ENCODE assay signal across 35 mouse cellular contexts in genomic region chr1:164073803-164074202, GRCm38 (mm10). TPM values are rescaled to one million over a fixed set of nuclear protein-coding genes. Genes with fewer than 3 reads are reported as not detected.
DNase-seq lines count a peak whose midpoint lies in the region; ATAC-seq and TF ChIP-seq lines count a peak whose summit lies in the region.
"Had no signal": no experiment of that assay in that cellular context is flagged by ENCODE, and none has a peak within 500 bp of the region (broad histone marks: within the 10 kb centered on the region; RNA-seq: fewer than 3 reads in every experiment).

No protein-coding gene starts in this region.

- no peak for TF ChIP-seq EP300 in heart, adult 2 months (IDR thresholded peaks at IDR 0.05; ENCODE audit: insufficient read depth, low read depth, low read length)

- no peak for TF ChIP-seq CTCF in heart, adult 2 months (IDR thresholded peaks at IDR 0.05)
- TF ChIP-seq CTCF in thymus, adult 2 months (IDR thresholded peaks at IDR 0.05; ENCODE audit: borderline replicate concordance, control insufficient read depth, extremely low read depth, insufficient read depth, low read length, poor library complexity), result no peak
- TF ChIP-seq CTCF in bone marrow, adult 2 months (IDR thresholded peaks at IDR 0.05; ENCODE audit: control insufficient read depth, insufficient read depth, low read length), result no peak

- 57% methylated on average over 7 of the region's 7 CpGs for WGBS in heart, embryonic 16.5 days
- 63% methylated on average over 7 of the region's 7 CpGs for WGBS in heart, adult 2 months
- 3% methylated on average over 7 of the region's 7 CpGs for WGBS in thymus, adult 2 months
- WGBS in bone marrow, adult 2 months, result 3% methylated on average over 7 of the region's 7 CpGs

- H3K27ac ChIP-seq in heart, embryonic 16.5 days (ENCODE audit: low read length), result peak overlapping the region; percentile 7; the same call in 1 of the 2 replicates
- H3K27ac ChIP-seq in heart, adult 2 months, result no peak overlapping the region
- peak overlapping the region; percentile 47; the same call in 1 of the 2 replicates for H3K27ac ChIP-seq in thymus, adult 2 months (ENCODE audit: control insufficient read depth, insufficient read depth, low read length)
- peak overlapping the region; percentile 45; the same call in 1 of the 2 replicates for H3K27ac ChIP-seq in bone marrow, adult 2 months (ENCODE audit: control insufficient read depth, insufficient read depth, low read depth, low read length, poor library complexity)
- H3K27ac ChIP-seq: embryonic facial prominence, embryonic 13.5 days; forebrain, embryonic 10.5 days; gastrocnemius, adult 2 months; heart, embryonic 10.5 days; heart, embryonic 15.5 days; hindbrain, embryonic 13.5 days; limb, embryonic 12.5 days; liver, embryonic 14.5 days; lung, embryonic 15.5 days; midbrain, embryonic 12.5 days; neural tube, embryonic 13.5 days; stomach, embryonic 15.5 days had no signal

- no peaks in the 10 kb centered on the region for H3K36me3 ChIP-seq in heart, embryonic 16.5 days (ENCODE audit: control insufficient read depth, insufficient read depth)
- no peaks in the 10 kb centered on the region for H3K36me3 ChIP-seq in heart, adult 2 months (ENCODE audit: control insufficient read depth, insufficient read depth, low read length)
- peaks cover 33% of the 10 kb centered on the region for H3K36me3 ChIP-seq in thymus, adult 2 months (ENCODE audit: control insufficient read depth, insufficient read depth, low read length)
- H3K36me3 ChIP-seq: embryonic facial prominence, embryonic 13.5 days; forebrain, embryonic 10.5 days; heart, embryonic 10.5 days; heart, embryonic 15.5 days; hindbrain, embryonic 13.5 days; limb, embryonic 12.5 days; lung, embryonic 15.5 days; midbrain, embryonic 12.5 days; neural tube, embryonic 13.5 days; stomach, embryonic 15.5 days had no signal

- H3K4me1 ChIP-seq in heart, embryonic 16.5 days (ENCODE audit: control insufficient read depth, insufficient read depth, low read length), result no peaks in the 10 kb centered on the region
- H3K4me1 ChIP-seq in heart, adult 2 months (ENCODE audit: control insufficient read depth, insufficient read depth, low read length), result no peaks in the 10 kb centered on the region
- H3K4me1 ChIP-seq in thymus, adult 2 months (replicated peaks; ENCODE audit: control insufficient read depth, insufficient read depth, low read length), result peaks cover 36% of the 10 kb centered on the region
- peaks cover 18% of the 10 kb centered on the region for H3K4me1 ChIP-seq in bone marrow, adult 2 months (ENCODE audit: control insufficient read depth, insufficient read depth, low read length)
- H3K4me1 ChIP-seq: embryonic facial prominence, embryonic 13.5 days; forebrain, embryonic 10.5 days; heart, embryonic 10.5 days; heart, embryonic 15.5 days; hindbrain, embryonic 13.5 days; limb, embryonic 12.5 days; lung, embryonic 15.5 days; midbrain, embryonic 12.5 days; neural tube, embryonic 13.5 days; stomach, embryonic 15.5 days had no signal

- no peak overlapping the region for H3K9ac ChIP-seq in heart, embryonic 16.5 days (ENCODE audit: low read length)
- no peak overlapping the region for H3K9ac ChIP-seq in heart, adult 2 months (ENCODE audit: low read depth, low read length)
- H3K9ac ChIP-seq: embryonic facial prominence, embryonic 13.5 days; heart, embryonic 15.5 days; hindbrain, embryonic 13.5 days; limb, embryonic 12.5 days; liver, embryonic 14.5 days; lung, embryonic 15.5 days; midbrain, embryonic 12.5 days; neural tube, embryonic 13.5 days; stomach, embryonic 15.5 days had no signal

- intact Hi-C loops in heart, adult 2 months (cut with DNase I), result no loop called here

- ATAC-seq in heart, embryonic 16.5 days (replicated peaks; ENCODE audit: extremely low read depth, insufficient read depth, low FRiP score), result no peak
- ATAC-seq: forebrain, embryonic 16.5 days; intestine, postnatal 0 days had no signal

- H3K4me2 ChIP-seq in heart, embryonic 16.5 days (ENCODE audit: low read depth, low read length), result no peak overlapping the region
- H3K4me2 ChIP-seq: embryonic facial prominence, embryonic 13.5 days; heart, embryonic 15.5 days; hindbrain, embryonic 13.5 days; limb, embryonic 12.5 days; lung, embryonic 15.5 days; midbrain, embryonic 12.5 days; neural tube, embryonic 13.5 days; stomach, embryonic 15.5 days had no signal

- H3K79me2 ChIP-seq in heart, adult 2 months (replicated peaks; ENCODE audit: control insufficient read depth, insufficient read depth, low read length), result no peaks in the 10 kb centered on the region

- DNase-seq in heart, adult 2 months, result no peak
- DNase-seq in thymus, adult 2 months, result no peak
- no peak for DNase-seq in thymus, adult 18-20 months
- peak; percentile 58 for DNase-seq in naive thymus-derived CD4-positive, alpha-beta T cell, adult 2 months (ENCODE audit: low read depth)
- DNase-seq in cerebellum, adult 9-11 months, result no peak
- DNase-seq in gastrocnemius, postnatal 25 days, result no peak
- DNase-seq: adrenal gland, postnatal 14 days; cerebellum, adult 11-12 months; cerebellum, postnatal 10 days; gastrocnemius, adult 2 months; heart, postnatal 36 days; kidney, adult 9 months; kidney, postnatal 10 days; layer of hippocampus, adult 9-11 months; thymus, postnatal 4 days had no signal

- H3K27me3 ChIP-seq in heart, embryonic 16.5 days (ENCODE audit: control insufficient read depth, insufficient read depth, low read length), result no peaks in the 10 kb centered on the region
- no peaks in the 10 kb centered on the region for H3K27me3 ChIP-seq in heart, adult 2 months (ENCODE audit: control insufficient read depth, insufficient read depth, low read length)
- no peaks in the 10 kb centered on the region for H3K27me3 ChIP-seq in thymus, adult 2 months (ENCODE audit: control insufficient read depth, insufficient read depth, low read length)
- H3K27me3 ChIP-seq: embryonic facial prominence, embryonic 13.5 days; heart, embryonic 15.5 days; hindbrain, embryonic 13.5 days; limb, embryonic 12.5 days; lung, embryonic 15.5 days; midbrain, embryonic 12.5 days; neural tube, embryonic 13.5 days; stomach, embryonic 15.5 days had no signal

- no peak for TF ChIP-seq POLR2A in heart, adult 2 months (IDR thresholded peaks at IDR 0.05; ENCODE audit: insufficient read depth, low read depth, low read length)
- TF ChIP-seq POLR2A in thymus, adult 2 months (IDR thresholded peaks at IDR 0.05; ENCODE audit: control insufficient read depth, extremely low read depth, insufficient read depth, low read length, poor library complexity), result no peak
- TF ChIP-seq POLR2A in bone marrow, adult 2 months (IDR thresholded peaks at IDR 0.05; ENCODE audit: borderline replicate concordance, control insufficient read depth, low read depth, low read length), result no peak

- H3K4me3 ChIP-seq in heart, embryonic 16.5 days (ENCODE audit: low read length), result no peak overlapping the region
- no peak overlapping the region for H3K4me3 ChIP-seq in heart, adult 2 months
- H3K4me3 ChIP-seq in thymus, adult 2 months (ENCODE audit: control insufficient read depth, insufficient read depth, low read length), result no peak overlapping the region
- H3K4me3 ChIP-seq in bone marrow, adult 2 months (replicated peaks; ENCODE audit: control insufficient read depth, low read depth, low read length), result no peak overlapping the region
- H3K4me3 ChIP-seq: embryonic facial prominence, embryonic 13.5 days; forebrain, embryonic 10.5 days; gastrocnemius, adult 2 months; heart, embryonic 10.5 days; heart, embryonic 15.5 days; hindbrain, embryonic 13.5 days; limb, embryonic 12.5 days; lung, embryonic 15.5 days; midbrain, embryonic 12.5 days; myocyte; neural tube, embryonic 13.5 days; stomach, embryonic 15.5 days had no signal

- H3K9me3 ChIP-seq in heart, embryonic 16.5 days (replicated peaks; ENCODE audit: control insufficient read depth, low read length), result no peaks in the 10 kb centered on the region
- H3K9me3 ChIP-seq: embryonic facial prominence, embryonic 13.5 days; forebrain, embryonic 10.5 days; heart, embryonic 10.5 days; heart, embryonic 15.5 days; hindbrain, embryonic 13.5 days; limb, embryonic 12.5 days; lung, embryonic 15.5 days; midbrain, embryonic 12.5 days; neural tube, embryonic 13.5 days; stomach, embryonic 15.5 days had no signal

RNA-seq across cellular contexts. Expression of gene Sell, which starts 12.0 kb away (rescaled TPM):
- 9.6 and 21.8 TPM in 2 replicates for polyA plus RNA-seq in heart, embryonic 16.5 days (2015; fragmentation: Nextera tagmentation; extraction: Ambion mirVana)
- total RNA-seq in heart, adult 2 months (2021), result 1 to 10 TPM; 1.9 to 2.0 TPM
- 1.8 and 2.7 TPM in 2 replicates for polyA plus RNA-seq in heart, adult 2 months (2012; rRNA removed)
- 66.6 and 68.0 TPM in 2 replicates for polyA plus RNA-seq in thymus, adult 2 months (2012; rRNA removed)
- 36.0 and 70.4 TPM in 2 replicates for polyA plus RNA-seq in bone marrow, adult 2 months (2011; ENCODE audit: insufficient read depth, insufficient read length, low replicate concordance, missing spikeins)
- total RNA-seq in gastrocnemius, postnatal 25 days (2021), result under 1 TPM; 0.08 to 0.15 TPM
- total RNA-seq: left cerebral cortex, adult 18-20 months; midbrain, postnatal 0 days had no signal
- polyA plus RNA-seq: forebrain, embryonic 10.5 days; heart, embryonic 10.5 days; limb, embryonic 12.5 days; midbrain, embryonic 12.5 days; midbrain, postnatal 0 days; myocyte had no signal

RNA-seq across cellular contexts. Expression of gene Sele, which starts 25.8 kb away (rescaled TPM):
- 2.2 and 3.0 TPM in 2 replicates for polyA plus RNA-seq in heart, embryonic 16.5 days (2015; fragmentation: Nextera tagmentation; extraction: Ambion mirVana)
- under 1 TPM; 0.23 to 0.70 TPM for total RNA-seq in heart, adult 2 months (2021)
- 0.70 and 1.2 TPM in 2 replicates for polyA plus RNA-seq in heart, adult 2 months (2012; rRNA removed)
- polyA plus RNA-seq in thymus, adult 2 months (2012; rRNA removed), result 0.13 and 0.18 TPM in 2 replicates
- 1.2 and 1.4 TPM in 2 replicates for polyA plus RNA-seq in bone marrow, adult 2 months (2011; ENCODE audit: insufficient read depth, insufficient read length, low replicate concordance, missing spikeins)
- total RNA-seq in gastrocnemius, postnatal 25 days (2021), result under 1 TPM in 1 of 2 experiments, not detected in 1; 0.08 TPM
- total RNA-seq: gastrocnemius, adult 2 months; left cerebral cortex, postnatal 25 days; midbrain, postnatal 0 days had no signal
- polyA plus RNA-seq: embryonic facial prominence, embryonic 13.5 days; forebrain, embryonic 10.5 days; forebrain, embryonic 16.5 days; heart, embryonic 10.5 days; hindbrain, embryonic 13.5 days; large intestine, adult 2 months; midbrain, embryonic 12.5 days; midbrain, postnatal 0 days; myocyte; neural tube, embryonic 13.5 days; stomach, embryonic 15.5 days had no signal

RNA-seq across cellular contexts. Expression of gene Selp, which starts 41.3 kb away (rescaled TPM):
- polyA plus RNA-seq in heart, embryonic 16.5 days (2015; fragmentation: Nextera tagmentation; extraction: Ambion mirVana), result 0.34 and 0.38 TPM in 2 replicates
- total RNA-seq in heart, adult 2 months (2021), result 1 to 10 TPM; 1.8 to 3.6 TPM
- 1.7 and 1.8 TPM in 2 replicates for polyA plus RNA-seq in heart, adult 2 months (2012; rRNA removed)
- polyA plus RNA-seq in thymus, adult 2 months (2012; rRNA removed), result 1.3 and 2.8 TPM in 2 replicates
- 4.4 and 17.1 TPM in 2 replicates for polyA plus RNA-seq in bone marrow, adult 2 months (2011; ENCODE audit: insufficient read depth, insufficient read length, low replicate concordance, missing spikeins)
- 1 to 10 TPM in 1 of 2 experiments, under 1 TPM in 1; 0.36 to 1.8 TPM for total RNA-seq in gastrocnemius, postnatal 25 days (2021)
- total RNA-seq: left cerebral cortex, adult 18-20 months; left cerebral cortex, postnatal 25 days; midbrain, postnatal 0 days had no signal
- polyA plus RNA-seq: embryonic facial prominence, embryonic 13.5 days; forebrain, embryonic 10.5 days; forebrain, embryonic 16.5 days; hindbrain, embryonic 13.5 days; limb, embryonic 12.5 days; midbrain, embryonic 12.5 days; midbrain, postnatal 0 days; neural tube, embryonic 13.5 days had no signal
